Mouse (Mus musculus) spleen, adult 2 months (tissue): ENCODE results near the gene Rps6kl1. TPM values are rescaled to one million over a fixed set of nuclear protein-coding genes. Genes with fewer than 3 reads are reported as not detected.

Experiments
- DNase-seq, 2 experiments: peaks; one replicate each; pipeline versions ENCODE4 v3.0.0 to v3.0.0-alpha.2; 2012 to 2021; ENCODE audit warnings: low spot score in 2 of 2, low read depth in 1 of 2
- H3K27ac ChIP-seq: fragments of 200-500 bp; 2 replicates; pipeline ENCODE4 v1.5.1; 2012; ENCODE audit warnings: low read length, inconsistent platforms; ENCODE audit not compliant: insufficient read depth
- H3K27me3 ChIP-seq: fragments of 200-500 bp; 2 replicates; pipeline ENCODE4 v1.6.1; 2012; ENCODE audit warnings: mild to moderate bottlenecking, moderate library complexity, low read length, inconsistent platforms; ENCODE audit not compliant: control insufficient read depth, insufficient read depth
- H3K36me3 ChIP-seq: fragments of 200-500 bp; 2 replicates; pipeline ENCODE4 v1.6.1; 2012; ENCODE audit warnings: mild to moderate bottlenecking, low read length, inconsistent platforms; ENCODE audit not compliant: control insufficient read depth, insufficient read depth
- H3K4me1 ChIP-seq: fragments of 200-500 bp; 2 replicates; pipeline ENCODE4 v1.6.1; 2011; ENCODE audit warnings: inconsistent platforms; ENCODE audit not compliant: control insufficient read depth, insufficient read depth, insufficient read length
- H3K4me3 ChIP-seq: fragments of 200-500 bp; 2 replicates; pipeline ENCODE4 v1.5.1; 2011; ENCODE audit warnings: mild to moderate bottlenecking, inconsistent platforms; ENCODE audit not compliant: insufficient read depth, insufficient read length; ENCODE audit errors: extremely low read depth
- CTCF ChIP-seq: fragments of 200-500 bp; IDR thresholded peaks from 2 replicates; pipeline ENCODE4 v1.5.1; 2011; ENCODE audit warnings: mild to moderate bottlenecking, inconsistent platforms; ENCODE audit not compliant: insufficient read depth, insufficient read length, insufficient replicate concordance; ENCODE audit errors: extremely low read depth
- POLR2A ChIP-seq: fragments of 200-500 bp; IDR thresholded peaks from 2 replicates; pipeline ENCODE4 v1.6.1; 2011; ENCODE audit warnings: low read depth, low read length, inconsistent platforms
- WGBS: fragments of 180-500 bp; shearing (Covaris S2); methylation state at CpG from one replicate; pipeline ENCODE4 v1.1.7; 2018; 5-methylcytosine and 5-hydroxymethylcytosine counted together
- polyA plus RNA-seq: library from polyadenylated mRNA; depleted of rRNA; stranded (reverse); fragments of >200 nt; gene quantifications from 2 replicates; pipeline ENCODE4 v1.2.3, GENCODE M21; 2012

Gene Rps6kl1
- polyA plus RNA-seq, 1 experiment: 0.53 TPM

DNA sequence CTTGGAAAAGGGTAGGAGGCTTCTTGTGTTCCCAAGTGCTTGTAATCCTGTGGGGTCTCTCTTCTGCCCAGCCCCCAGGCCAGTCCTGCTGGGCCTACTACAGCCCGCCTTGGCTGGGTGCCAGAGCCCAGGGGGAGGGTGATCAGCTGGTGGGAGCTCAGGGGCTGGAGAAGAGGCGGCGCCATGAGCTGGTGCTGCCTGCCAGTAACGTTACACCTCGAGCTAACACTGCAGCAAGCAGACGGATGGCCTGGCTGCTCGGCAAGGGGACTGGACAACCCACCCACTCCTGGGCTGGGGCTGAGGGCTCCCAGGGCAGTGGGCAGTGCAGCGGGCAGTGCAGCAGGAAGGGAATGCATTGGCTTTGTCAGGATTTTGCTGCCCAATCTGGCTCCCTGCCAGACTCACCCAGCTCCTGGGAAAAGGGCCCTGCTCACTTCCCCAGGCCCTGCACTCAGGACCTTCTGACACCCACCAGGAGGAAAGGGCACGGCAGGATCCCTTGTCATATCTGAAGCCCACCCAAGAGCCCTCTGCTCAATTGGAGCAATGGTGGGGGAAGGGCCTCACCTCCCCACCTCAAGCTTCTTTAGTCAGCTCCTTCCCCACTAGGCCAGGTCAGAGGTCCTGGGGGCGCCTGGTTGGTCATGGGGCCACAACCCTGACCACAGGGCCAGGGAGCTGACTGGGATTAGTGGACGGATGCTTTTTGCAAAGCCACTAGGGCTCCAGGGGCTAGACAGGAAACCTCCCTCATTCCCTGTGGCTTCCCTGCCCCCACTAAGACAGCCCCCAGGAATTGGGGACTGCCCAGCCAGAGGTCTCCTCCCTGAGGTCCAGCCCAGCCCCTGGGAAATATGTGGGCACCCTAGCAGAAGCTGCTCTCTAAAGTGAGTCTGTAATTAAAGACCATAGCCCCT lies 25.1 kb upstream of the Rps6kl1 start:
- H3K4me3 ChIP-seq: no peak overlapping the region
- H3K27me3 ChIP-seq: no peaks in the 10 kb centered on the region
- TF ChIP-seq POLR2A: no peak
- TF ChIP-seq CTCF: no peak
- no peak for DNase-seq
- peaks cover 7% of the 10 kb centered on the region for H3K4me1 ChIP-seq
- H3K27ac ChIP-seq: no peak overlapping the region
- 81% methylated on average over 11 of the region's 11 CpGs for WGBS
- no peaks in the 10 kb centered on the region for H3K36me3 ChIP-seq

- Histone ChIP-seq H3K36me3 (no peaks in the 10 kb centered on the region), H3K27ac (no peak overlapping the region), H3K27me3 (no peaks in the 10 kb centered on the region), H3K4me3 (no peak overlapping the region), H3K4me1 (peaks cover 7% of the 10 kb centered on the region)
- 86% methylated on average over 16 of the region's 16 CpGs for WGBS
- TF ChIP-seq POLR2A (no peak), CTCF (no peak)
- no peak for DNase-seq
These were observed 24.1 kb upstream of the Rps6kl1 start for GRCm38 (mm10) chr12:85175087-85175675.

- Histone ChIP-seq H3K27me3 (no peaks in the 10 kb centered on the region), H3K4me3 (no peak overlapping the region), H3K4me1 (peaks cover 7% of the 10 kb centered on the region), H3K27ac (no peak overlapping the region), H3K36me3 (no peaks in the 10 kb centered on the region)
- DNase-seq: no peak
- WGBS: 88% methylated on average over 7 of the region's 7 CpGs
- no peak for TF ChIP-seq POLR2A
- no peak for TF ChIP-seq CTCF
These were observed 23.0 kb upstream of the Rps6kl1 start for GRCm38 (mm10) chr12:85174016-85174415.

DNA sequence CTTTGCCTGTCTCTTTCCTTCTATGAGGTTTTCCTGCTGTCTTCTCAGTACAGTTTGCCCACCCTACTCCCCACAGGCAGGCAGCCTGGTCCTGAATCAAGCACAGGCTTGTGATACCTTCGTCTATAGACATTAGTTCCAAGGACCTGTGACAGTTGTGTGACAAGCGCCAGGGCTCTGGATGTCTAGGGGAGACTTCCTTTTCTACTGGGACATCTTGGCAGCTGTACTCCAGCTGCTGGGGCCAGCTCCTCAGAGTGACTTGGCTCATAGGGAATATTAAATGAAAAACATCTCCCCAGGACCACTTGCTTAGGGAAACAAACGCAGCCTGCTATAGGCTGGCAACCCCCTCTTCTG lies 19.9 kb upstream of the Rps6kl1 start:
- 87% methylated on average over 3 of the region's 3 CpGs for WGBS
- no peak overlapping the region for H3K27ac ChIP-seq
- no peak overlapping the region for H3K4me3 ChIP-seq
- no peaks in the 10 kb centered on the region for H3K27me3 ChIP-seq
- no peak for DNase-seq
- no peaks in the 10 kb centered on the region for H3K36me3 ChIP-seq
- TF ChIP-seq POLR2A: no peak
- no peak for TF ChIP-seq CTCF
- no peaks in the 10 kb centered on the region for H3K4me1 ChIP-seq

GRCm38 (mm10) chr12:85170284-85170947 lies 19.4 kb upstream of the Rps6kl1 start:
- Histone ChIP-seq H3K27ac (no peak overlapping the region), H3K27me3 (no peaks in the 10 kb centered on the region), H3K4me1 (no peaks in the 10 kb centered on the region), H3K36me3 (no peaks in the 10 kb centered on the region), H3K4me3 (no peak overlapping the region)
- no peak for TF ChIP-seq POLR2A
- TF ChIP-seq CTCF: no peak
- WGBS: 87% methylated on average over 11 of the region's 11 CpGs
- no peak for DNase-seq

DNA sequence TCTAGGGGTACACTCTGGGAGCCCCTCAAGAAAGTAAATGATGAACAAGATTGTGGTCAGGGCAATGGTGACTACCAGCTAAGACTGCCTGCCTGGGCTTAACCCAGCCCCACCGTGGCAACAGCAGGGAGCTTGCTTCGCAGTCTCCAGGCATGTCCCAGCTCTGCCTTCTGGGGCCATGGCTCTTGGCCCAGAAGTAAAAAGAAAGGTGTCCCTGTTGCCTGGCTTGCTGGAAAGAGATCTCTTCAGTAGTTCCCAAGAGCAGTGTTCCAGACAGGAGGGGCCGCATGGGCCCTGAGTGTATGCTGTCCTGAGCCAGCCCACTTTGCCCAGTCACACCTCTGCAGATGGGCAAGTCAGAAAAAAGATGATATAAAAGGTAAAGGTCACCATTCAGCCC lies 18.8 kb upstream of the Rps6kl1 start:
- Histone ChIP-seq H3K4me1 (no peaks in the 10 kb centered on the region), H3K27me3 (no peaks in the 10 kb centered on the region), H3K27ac (no peak overlapping the region), H3K4me3 (no peak overlapping the region), H3K36me3 (no peaks in the 10 kb centered on the region)
- no peak for DNase-seq
- TF ChIP-seq POLR2A (no peak), CTCF (no peak)
- 81% methylated on average over 3 of the region's 3 CpGs for WGBS
